Mouse (Mus musculus) intestine, embryonic 15.5 days (tissue): ENCODE data around the gene Gm42742. TPM values are rescaled to one million over a fixed set of nuclear protein-coding genes. Genes with fewer than 3 reads are reported as not detected.

Experiments
- ATAC-seq: fragments of 200-750 bp; cut with Nextera tagmentation; 2 replicates; pipeline ENCODE4 v1.8.0; 2017; ENCODE audit warnings: moderate TSS enrichment, moderate library complexity
- H3K27ac ChIP-seq: fragments of 300-500 bp; sonication (generic); 2 replicates; pipeline ENCODE4 v1.5.1; 2015; ENCODE audit warnings: mild to moderate bottlenecking, inconsistent platforms
- H3K27me3 ChIP-seq: fragments of 300-500 bp; sonication (generic); replicated peaks from 2 replicates; pipeline ENCODE4 v1.6.1; 2015; ENCODE audit warnings: inconsistent platforms
- H3K36me3 ChIP-seq: fragments of 300-500 bp; sonication (generic); 2 replicates; pipeline ENCODE4 v1.6.1; 2015; ENCODE audit warnings: inconsistent platforms
- H3K4me1 ChIP-seq: fragments of 300-500 bp; sonication (generic); replicated peaks from 2 replicates; pipeline ENCODE4 v1.6.1; 2015; ENCODE audit warnings: inconsistent platforms
- H3K4me2 ChIP-seq: fragments of 300-500 bp; sonication (generic); replicated peaks from 2 replicates; pipeline ENCODE4 v1.6.1; 2015; ENCODE audit warnings: mild to moderate bottlenecking, inconsistent platforms
- H3K4me3 ChIP-seq: fragments of 300-500 bp; sonication (generic); replicated peaks from 2 replicates; pipeline ENCODE4 v1.5.1; 2015; ENCODE audit warnings: inconsistent platforms
- H3K9ac ChIP-seq: fragments of 300-500 bp; sonication (generic); 2 replicates; pipeline ENCODE4 v1.6.1; 2015; ENCODE audit warnings: inconsistent platforms
- H3K9me3 ChIP-seq: fragments of 300-500 bp; sonication (generic); 2 replicates; pipeline ENCODE4 v1.6.1; 2016; ENCODE audit warnings: inconsistent platforms
- WGBS: fragments of 180-500 bp; shearing (Covaris S2); methylation state at CpG from one replicate; pipeline ENCODE4 v1.1.7; 2015; 5-methylcytosine and 5-hydroxymethylcytosine counted together
- polyA plus RNA-seq: library from polyadenylated mRNA; unstranded; fragments of >200 nt; fragmentation: Nextera tagmentation; extraction: Ambion mirVana; gene quantifications from 2 replicates; pipeline ENCODE4 v1.2.1, GENCODE M21; 2015

Gene Gm42742
- polyA plus RNA-seq = 41.5 and 51.1 TPM in 2 replicates

- no peak for ATAC-seq
- Histone ChIP-seq H3K4me2 (peak within 1 kb of the TSS; percentile 87), H3K4me3 (peak within 1 kb of the TSS; percentile 50), H3K27me3 (no peaks in the 10 kb centered on the region), H3K27ac (peak within 1 kb of the TSS; percentile 77), H3K9me3 (no peaks in the 10 kb centered on the region), H3K9ac (peak within 1 kb of the TSS; percentile 58), H3K36me3 (peaks cover 18% of the 10 kb centered on the region), H3K4me1 (peaks cover 76% of the 10 kb centered on the region)
- WGBS = 2% methylated on average over 36 of the region's 37 CpGs
Observed at GRCm38 (mm10) chr7:127020901-127021562, at the start of gene Gm42742, which contains the start of gene Prrt2. Gm42742 (minus strand) TSS chr7:127021097. Prrt2 (minus strand) TSS chr7:127021211.

GRCm38 (mm10) chr7:127066317-127066716 is 45.4 kb upstream of the Gm42742 start:
- 0 out of 2 replicates have a peak, but pooled peaks cover under 1% of the 10 kb centered on the region for H3K4me1 ChIP-seq
- H3K36me3 ChIP-seq = no peaks in the 10 kb centered on the region
- no peak overlapping the region for H3K4me2 ChIP-seq
- no peaks in the 10 kb centered on the region for H3K9me3 ChIP-seq
- H3K9ac ChIP-seq = no peak overlapping the region
- H3K27me3 ChIP-seq = 0 out of 2 replicates have a peak, but pooled peaks cover 3% of the 10 kb centered on the region
- no peak overlapping the region for H3K4me3 ChIP-seq
- WGBS = 66% methylated on average over 4 of the region's 4 CpGs
- no peak overlapping the region for H3K27ac ChIP-seq
- no peak for ATAC-seq

- H3K9me3 ChIP-seq = no peaks in the 10 kb centered on the region
- H3K27me3 ChIP-seq = 0 out of 2 replicates have a peak, but pooled peaks cover 3% of the 10 kb centered on the region
- H3K36me3 ChIP-seq = no peaks in the 10 kb centered on the region
- no peak overlapping the region for H3K27ac ChIP-seq
- no peak overlapping the region for H3K9ac ChIP-seq
- H3K4me3 ChIP-seq = no peak overlapping the region
- no peak overlapping the region for H3K4me2 ChIP-seq
- WGBS = 87% methylated on average over 6 of the region's 6 CpGs
- no peaks in the 10 kb centered on the region for H3K4me1 ChIP-seq
- no peak for ATAC-seq
Observed at GRCm38 (mm10) chr7:127065538-127065937, 44.6 kb upstream of the Gm42742 start.

- no peak for ATAC-seq
- WGBS = 69% methylated on average over 5 of the region's 5 CpGs
- H3K4me1 ChIP-seq = no peaks in the 10 kb centered on the region
- no peaks in the 10 kb centered on the region for H3K9me3 ChIP-seq
- no peak overlapping the region for H3K27ac ChIP-seq
- no peak overlapping the region for H3K4me2 ChIP-seq
- no peak overlapping the region for H3K9ac ChIP-seq
- H3K4me3 ChIP-seq = no peak overlapping the region
- no peaks in the 10 kb centered on the region for H3K36me3 ChIP-seq
- no peaks in the 10 kb centered on the region for H3K27me3 ChIP-seq
Observed at GRCm38 (mm10) chr7:127055026-127055585, 34.2 kb upstream of the Gm42742 start.

- H3K27ac ChIP-seq = peak within 1 kb of the TSS; percentile 74
- peak; percentile 94 for ATAC-seq
- H3K4me1 ChIP-seq = peaks cover 10% of the 10 kb centered on the region; the same call in 1 of the 2 replicates
- H3K36me3 ChIP-seq = no peaks in the 10 kb centered on the region
- peak within 1 kb of the TSS; percentile 97 for H3K4me3 ChIP-seq
- no peaks in the 10 kb centered on the region for H3K27me3 ChIP-seq
- peak within 1 kb of the TSS; percentile 80 for H3K4me2 ChIP-seq
- under 1% methylated on average over 53 of the region's 53 CpGs for WGBS
- no peaks in the 10 kb centered on the region for H3K9me3 ChIP-seq
- peak within 1 kb of the TSS; percentile 85 for H3K9ac ChIP-seq
Observed at GRCm38 (mm10) chr7:127041851-127042672, 21.2 kb upstream of the Gm42742 start, which contains the start of gene Kif22. Kif22 (minus strand) TSS chr7:127042471.

GRCm38 (mm10) chr7:127031244-127031643 is 10.3 kb upstream of the Gm42742 start:
- Histone ChIP-seq H3K9ac (no peak overlapping the region), H3K36me3 (peaks cover 57% of the 10 kb centered on the region)
- 58% methylated on average over 1 of the region's 1 CpGs for WGBS

GRCm38 (mm10) chr7:127030172-127030571 is 9.3 kb upstream of the Gm42742 start:
- no peak overlapping the region for H3K9ac ChIP-seq
- no peaks in the 10 kb centered on the region for H3K27me3 ChIP-seq
- H3K4me1 ChIP-seq = peaks cover 7% of the 10 kb centered on the region
- H3K4me3 ChIP-seq = no peak overlapping the region
- H3K36me3 ChIP-seq = peaks cover 51% of the 10 kb centered on the region
- 92% methylated on average over 1 of the region's 1 CpGs for WGBS
- no peak overlapping the region for H3K27ac ChIP-seq
- H3K9me3 ChIP-seq = no peaks in the 10 kb centered on the region
- no peak for ATAC-seq
- no peak overlapping the region for H3K4me2 ChIP-seq

More at GRCm38 (mm10) chr7:127031244-127031643, 10.3 kb upstream of the Gm42742 start:
- H3K4me3 ChIP-seq = no peak overlapping the region
- H3K9me3 ChIP-seq = no peaks in the 10 kb centered on the region
- peaks cover 7% of the 10 kb centered on the region for H3K4me1 ChIP-seq
- H3K27me3 ChIP-seq = no peaks in the 10 kb centered on the region
- no peak for ATAC-seq
- H3K27ac ChIP-seq = no peak overlapping the region
- H3K4me2 ChIP-seq = no peak overlapping the region

GRCm38 (mm10) chr7:127027885-127028284 is 7.0 kb upstream of the Gm42742 start:
- Histone ChIP-seq H3K9me3 (no peaks in the 10 kb centered on the region), H3K27me3 (no peaks in the 10 kb centered on the region), H3K4me3 (peak overlapping the region; percentile 90), H3K36me3 (peaks cover 46% of the 10 kb centered on the region), H3K4me2 (peak overlapping the region; percentile 80), H3K9ac (peak overlapping the region; percentile 54), H3K27ac (peak overlapping the region; percentile 99), H3K4me1 (peaks cover 29% of the 10 kb centered on the region)
- 55% methylated on average over 8 of the region's 8 CpGs for WGBS
- no peak for ATAC-seq

- Histone ChIP-seq H3K36me3 (peaks cover 42% of the 10 kb centered on the region), H3K9ac (peak within 1 kb of the TSS; percentile 97), H3K27me3 (no peaks in the 10 kb centered on the region), H3K4me3 (peak within 1 kb of the TSS; percentile 90), H3K27ac (peak within 1 kb of the TSS; percentile 99), H3K9me3 (no peaks in the 10 kb centered on the region), H3K4me1 (peaks cover 37% of the 10 kb centered on the region), H3K4me2 (peak within 1 kb of the TSS; percentile 80)
- ATAC-seq = peak; percentile 88
- WGBS = 1% methylated on average over 49 of the region's 63 CpGs
Observed at GRCm38 (mm10) chr7:127026984-127027726, 6.3 kb upstream of the Gm42742 start, which contains the start of gene Maz. Maz (minus strand) TSS chr7:127027037.

- Histone ChIP-seq H3K27ac (peak overlapping the region; percentile 99), H3K4me3 (peak overlapping the region; percentile 90), H3K9me3 (no peaks in the 10 kb centered on the region), H3K4me2 (peak overlapping the region; percentile 80), H3K27me3 (no peaks in the 10 kb centered on the region), H3K4me1 (peaks cover 42% of the 10 kb centered on the region), H3K36me3 (peaks cover 40% of the 10 kb centered on the region), H3K9ac (peak overlapping the region; percentile 97)
- ATAC-seq = no peak; the same call in 1 of the 2 replicates
- 0% methylated on average over 14 of the region's 48 CpGs for WGBS
Observed at GRCm38 (mm10) chr7:127026616-127026983, 5.7 kb upstream of the Gm42742 start.

- ATAC-seq = peak; percentile 57
- Histone ChIP-seq H3K4me2 (peak overlapping the region; percentile 78), H3K36me3 (peaks cover 35% of the 10 kb centered on the region), H3K4me1 (peaks cover 46% of the 10 kb centered on the region), H3K9me3 (no peaks in the 10 kb centered on the region), H3K27me3 (no peaks in the 10 kb centered on the region), H3K27ac (peak overlapping the region; percentile 99), H3K9ac (peak overlapping the region; percentile 97), H3K4me3 (peak overlapping the region; percentile 90)
- 2% methylated on average over 30 of the region's 48 CpGs for WGBS
Observed at GRCm38 (mm10) chr7:127026161-127026600, 5.3 kb upstream of the Gm42742 start.
